Mouse (Mus musculus): ENCODE data around the gene Telo2.

The Telo2 gene

GRCm38 (mm10) chr17:25115664-25116432, at the start of gene Telo2:
Gene Telo2 (minus strand): TSS chr17:25115967.
- CTCF ChIA-PET, result interaction anchor here (0.6 to 1.1 kb wide), 3 partner anchors 17 to 127 kb away, joined by 4 to 10 read pairs (median 5); no protein-coding TSS in a partner anchor

DNA sequence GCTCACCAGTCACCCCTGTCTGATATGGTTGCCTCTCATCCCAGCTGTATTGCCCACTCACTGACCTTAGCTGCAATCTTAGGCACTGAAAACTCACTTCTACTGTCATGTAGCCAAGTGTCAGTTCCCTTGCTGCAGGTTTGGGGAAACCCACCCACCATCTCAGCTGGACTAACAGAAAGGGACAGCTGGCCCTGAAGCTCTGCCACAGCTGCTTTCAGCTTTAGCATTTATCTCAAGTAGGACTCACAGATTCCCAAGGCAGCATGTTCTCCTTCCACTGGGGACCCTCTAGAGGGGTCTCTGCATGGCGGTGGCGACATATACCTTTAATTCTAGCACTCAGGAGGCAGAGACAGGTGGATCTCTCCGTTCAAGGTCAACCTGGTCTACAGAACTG, 49.0 kb upstream of the Telo2 start:
- CTCF ChIA-PET, result no interaction called here

- CTCF ChIA-PET, result no interaction called here
These were observed 47.6 kb upstream of the Telo2 start for GRCm38 (mm10) chr17:25163387-25163786.

GRCm38 (mm10) chr17:25162161-25162560, 46.4 kb upstream of the Telo2 start, which contains the start of gene Ccdc154:
Gene Ccdc154 (plus strand): TSS chr17:25162461.
- CTCF ChIA-PET, result no interaction called here

DNA sequence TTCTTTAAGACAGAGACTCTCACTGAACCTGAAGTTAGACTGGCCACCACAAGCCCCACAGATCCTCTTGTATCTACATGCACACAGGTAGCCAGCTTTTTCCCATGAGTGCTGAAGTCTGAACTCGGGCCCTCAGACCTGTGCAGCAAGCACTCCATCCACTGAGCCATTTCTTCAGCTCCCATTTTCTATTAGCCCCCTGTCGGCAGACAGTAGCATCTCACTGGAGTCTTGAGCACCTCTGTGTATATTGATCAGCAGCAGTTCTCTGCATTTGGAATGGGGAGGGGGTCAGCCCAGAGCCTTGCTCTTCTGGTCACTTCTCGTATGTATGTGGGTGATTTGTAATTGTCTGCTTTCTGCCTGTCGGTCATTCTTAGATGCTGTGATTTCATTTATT, 24.2 kb upstream of the Telo2 start:
- CTCF ChIA-PET, result no interaction called here

DNA sequence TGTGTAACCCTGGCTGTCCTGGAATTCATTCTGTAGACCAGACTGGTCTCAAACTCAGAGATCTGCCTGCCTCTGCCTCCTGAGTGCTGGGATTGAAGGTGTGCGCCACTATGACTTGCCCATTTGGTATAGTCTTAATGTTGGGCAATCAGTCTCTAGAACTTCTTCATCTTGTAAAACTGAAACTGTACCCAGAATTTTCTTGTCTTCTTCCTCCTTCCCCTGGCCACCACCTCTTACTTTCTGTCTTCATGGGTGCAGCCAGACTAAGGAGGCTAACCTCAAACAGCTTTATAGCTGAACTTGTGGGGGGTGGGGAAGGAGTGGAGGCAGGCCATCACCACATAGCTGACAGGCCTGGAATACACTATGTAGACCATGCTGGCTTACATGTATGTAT, 23.0 kb upstream of the Telo2 start:
- CTCF ChIA-PET, result no interaction called here

GRCm38 (mm10) chr17:25135622-25136021, 19.9 kb upstream of the Telo2 start:
- CTCF ChIA-PET, result no interaction called here

GRCm38 (mm10) chr17:25133275-25133698, 17.5 kb upstream of the Telo2 start, which contains the start of gene Clcn7:
Gene Clcn7 (plus strand): TSS chr17:25133391.
- CTCF ChIA-PET, result interaction anchor here (0.6 kb wide), 1 partner anchor 199 kb away, joined by 5 read pairs; no protein-coding TSS in a partner anchor

DNA sequence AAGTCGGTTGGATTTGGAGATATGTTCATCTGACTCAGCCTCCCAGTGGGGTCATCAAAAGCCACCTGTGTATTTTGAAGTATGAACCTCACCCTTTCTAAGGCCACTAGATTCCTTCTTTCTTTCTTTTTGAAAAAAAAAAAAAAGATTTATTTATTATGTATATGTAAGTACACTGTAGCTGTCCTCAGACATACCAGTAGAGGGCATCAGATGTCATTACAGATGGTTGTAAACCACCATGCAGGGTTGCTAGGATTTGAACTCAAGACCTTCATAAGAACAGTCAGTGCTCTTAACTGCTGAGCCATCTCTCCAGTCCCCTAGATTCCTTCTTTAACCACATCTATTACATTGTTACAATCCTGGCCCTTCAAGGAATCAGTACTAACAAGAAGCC, 14.3 kb upstream of the Telo2 start:
- CTCF ChIA-PET, result interaction anchor here (0.6 kb wide), 1 partner anchor 152 kb away, joined by 5 read pairs; no protein-coding TSS in a partner anchor

DNA sequence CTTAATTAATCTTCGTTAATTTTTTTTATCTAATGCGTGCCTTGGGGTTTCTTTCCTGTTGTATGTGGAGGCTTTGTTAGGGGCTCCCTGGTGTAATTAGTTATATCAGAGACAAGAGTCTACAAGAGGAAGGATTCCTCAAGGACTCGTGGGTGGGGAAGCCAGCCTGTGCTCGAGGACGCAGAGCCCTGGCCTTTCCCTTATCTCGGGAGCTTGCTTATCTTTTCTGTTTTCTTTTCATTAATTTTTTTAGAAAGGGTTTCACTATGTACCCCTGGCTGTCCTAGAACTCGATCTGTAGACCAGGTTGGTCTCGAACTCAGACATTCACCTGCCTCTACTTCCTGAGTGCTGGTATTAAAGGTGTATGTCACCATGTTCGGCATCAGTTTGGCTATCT, 11.9 kb upstream of the Telo2 start:
- CTCF ChIA-PET, result no interaction called here

DNA sequence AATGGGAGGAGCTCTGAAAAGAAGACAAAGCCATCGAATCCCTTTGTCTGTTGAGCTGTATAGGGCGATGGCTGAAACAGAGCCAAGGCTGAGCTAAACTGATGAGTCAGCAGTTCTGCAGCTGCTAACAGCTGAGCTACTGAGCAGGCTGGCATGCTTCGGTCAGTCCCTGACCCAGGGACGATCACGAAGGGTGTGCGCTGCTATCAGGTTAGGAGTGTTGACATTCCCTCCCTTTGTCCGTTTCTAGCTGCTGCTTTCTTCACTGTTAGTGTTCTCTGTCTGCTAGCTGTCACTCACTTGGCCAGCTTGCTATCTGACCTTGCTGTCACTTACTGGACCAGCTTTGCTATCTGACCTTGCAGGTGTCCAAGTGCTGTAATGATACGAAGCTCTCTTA, 11.3 kb upstream of the Telo2 start:
- CTCF ChIA-PET, result no interaction called here

GRCm38 (mm10) chr17:25125442-25126060, 9.8 kb upstream of the Telo2 start:
- CTCF ChIA-PET, result interaction anchor here (0.6 kb wide), 1 partner anchor 115 kb away, joined by 3 read pairs; the partner anchor contains the start of genes Gnptg and Tsr3

DNA sequence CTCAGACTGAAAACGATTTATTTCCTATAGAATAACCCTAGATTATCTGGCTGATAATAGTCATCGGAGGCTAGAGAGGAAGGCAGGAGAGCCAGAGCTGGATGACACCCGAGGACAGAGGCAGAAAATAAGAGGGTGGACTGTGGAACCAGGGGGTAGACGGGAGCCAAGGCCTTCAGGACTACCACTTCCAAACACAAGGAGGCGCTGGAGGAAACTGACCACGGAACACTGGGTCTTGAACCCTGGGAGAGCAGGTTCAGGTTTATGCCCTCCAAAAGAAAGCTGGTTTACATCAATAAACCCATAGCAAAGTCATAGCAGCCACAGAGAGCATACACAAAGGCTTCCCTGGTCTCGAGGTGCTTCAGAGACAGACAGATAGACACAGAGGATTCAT, 8.2 kb upstream of the Telo2 start:
- CTCF ChIA-PET, result no interaction called here

- CTCF ChIA-PET, result interaction anchor here (0.6 to 0.7 kb wide), 2 partner anchors 25 to 329 kb away, joined by 3 read pairs; no protein-coding TSS in a partner anchor
These were observed 4.6 kb upstream of the Telo2 start, which contains the start of gene Ptx4 for GRCm38 (mm10) chr17:25120406-25120805. Gene Ptx4 (plus strand): TSS chr17:25120760.

GRCm38 (mm10) chr17:25117263-25117662, 1.5 kb upstream of the Telo2 start:
- CTCF ChIA-PET, result no interaction called here

DNA sequence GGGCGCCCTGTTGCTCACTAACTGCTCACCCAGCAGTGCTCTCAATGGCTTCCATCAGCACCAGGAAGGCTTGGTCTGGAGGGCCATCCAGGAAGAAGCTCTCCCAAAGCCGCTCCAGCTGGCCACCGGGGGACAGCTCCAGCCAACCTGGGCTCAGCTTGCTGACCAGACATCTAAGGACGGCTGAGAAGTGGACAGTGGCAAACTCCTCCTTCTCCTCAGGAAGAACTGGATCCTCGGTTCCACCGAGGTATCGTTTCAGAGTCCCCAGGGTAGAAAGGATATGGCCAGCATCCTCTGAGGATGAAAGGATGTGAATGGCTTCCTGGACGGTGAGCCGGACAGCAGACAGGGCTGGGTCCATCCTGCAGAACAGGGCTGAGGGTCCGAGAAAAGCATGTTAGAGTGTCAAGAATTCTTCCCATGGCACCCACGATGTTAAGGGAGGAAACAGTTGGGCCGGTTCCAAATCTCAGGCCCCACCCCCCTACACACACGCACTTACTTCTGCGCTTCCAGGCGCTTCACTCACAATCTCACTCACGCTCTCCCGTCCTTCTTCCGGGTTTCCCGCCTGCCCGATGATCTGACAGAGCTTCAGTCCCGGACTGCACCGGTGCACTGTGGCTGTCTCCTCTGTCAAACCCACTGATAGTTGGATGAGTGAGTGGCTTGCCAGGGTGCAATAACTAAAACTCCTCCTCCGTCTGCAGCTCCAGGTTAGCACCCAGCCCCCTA, 690 bp downstream of the Telo2 start:
- CTCF ChIA-PET, result interaction anchor here (0.6 to 0.8 kb wide), 2 partner anchors 16 to 67 kb away, joined by 4 to 5 read pairs; no protein-coding TSS in a partner anchor

GRCm38 (mm10) chr17:25112423-25112810, 3.4 kb downstream of the Telo2 start:
- CTCF ChIA-PET, result no interaction called here

GRCm38 (mm10) chr17:25111739-25112422, 3.9 kb downstream of the Telo2 start:
- CTCF ChIA-PET, result no interaction called here

DNA sequence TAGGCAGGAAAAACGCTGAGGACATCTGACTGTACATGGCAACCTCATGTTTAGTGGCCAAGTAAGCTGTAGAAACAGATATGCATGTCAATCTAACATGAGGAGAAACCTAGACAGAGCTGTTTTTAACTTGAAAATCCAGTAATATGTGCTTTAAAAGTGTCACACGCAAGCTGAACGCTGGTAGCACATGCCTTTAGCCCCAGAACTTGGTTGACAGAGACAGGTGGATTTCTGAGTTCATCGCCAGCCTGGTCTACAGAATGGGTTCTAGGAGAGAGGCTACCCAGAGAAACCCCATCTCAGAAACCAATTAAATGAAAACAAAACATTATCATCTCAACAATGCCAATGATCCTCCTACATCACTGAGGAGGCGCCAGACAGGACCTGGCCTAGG, 4.5 kb downstream of the Telo2 start:
- CTCF ChIA-PET, result no interaction called here

GRCm38 (mm10) chr17:25110590-25110989, 5.2 kb downstream of the Telo2 start:
- CTCF ChIA-PET, result no interaction called here

- CTCF ChIA-PET, result interaction anchor here (0.5 to 0.7 kb wide), 2 partner anchors 299 to 413 kb away, joined by 4 to 6 read pairs; no protein-coding TSS in a partner anchor
These were observed 6.2 kb downstream of the Telo2 start for GRCm38 (mm10) chr17:25109578-25109977.
